Mouse (Mus musculus): ENCODE measurements around the gene Adamts7. TPM values are rescaled to one million over a fixed set of nuclear protein-coding genes. Genes with fewer than 3 reads are reported as not detected.

Adamts7 gene
- total and polyA plus RNA-seq, 2 experiments from 2014 or later: 8.3 to 34.4 TPM

GRCm38 (mm10) chr9:90241618-90242017 is 78.7 kb downstream of the Adamts7 start:
- Histone ChIP-seq H3K4me3 (ENCODE audit: low read depth, low read length) (no peak overlapping the region), H3K27me3 (ENCODE audit: control insufficient read depth, insufficient read depth, low read length) (no peaks in the 10 kb centered on the region), H3K36me3 (replicated peaks; ENCODE audit: control insufficient read depth, insufficient read depth, low read length) (peaks cover 22% of the 10 kb centered on the region; the same call in 1 of the 2 replicates), H3K9ac (replicated peaks; ENCODE audit: low read depth, low read length) (no peak overlapping the region), H3K27ac (ENCODE audit: low read depth) (no peak overlapping the region), H3K9me3 (replicated peaks; ENCODE audit: control insufficient read depth, low read length) (no peaks in the 10 kb centered on the region), H3K4me1 (ENCODE audit: control insufficient read depth, insufficient read depth) (0 out of 2 replicates have a peak, but pooled peaks cover 3% of the 10 kb centered on the region), H3K4me2 (ENCODE audit: low read depth, low read length) (no peak overlapping the region)
- WGBS: 75% methylated on average over 7 of the region's 7 CpGs
- no peak for DNase-seq (ENCODE audit: low spot score)
- TF ChIP-seq CTCF (IDR thresholded peaks at IDR 0.05; ENCODE audit: low read depth) (peak; percentile 40), EP300 (IDR thresholded peaks at IDR 0.05; ENCODE audit: low read depth) (no peak)
- no peak for ATAC-seq (ENCODE audit: insufficient read depth, low read depth)

- Histone ChIP-seq H3K9me3 (replicated peaks; ENCODE audit: control insufficient read depth, low read length) (no peaks in the 10 kb centered on the region), H3K4me3 (ENCODE audit: low read depth, low read length) (no peak overlapping the region), H3K9ac (replicated peaks; ENCODE audit: low read depth, low read length) (no peak overlapping the region), H3K27me3 (ENCODE audit: control insufficient read depth, insufficient read depth, low read length) (no peaks in the 10 kb centered on the region), H3K27ac (ENCODE audit: low read depth) (peak overlapping the region; percentile 41; the same call in 1 of the 2 replicates), H3K4me2 (ENCODE audit: low read depth, low read length) (peak overlapping the region; percentile 11; the same call in 1 of the 2 replicates), H3K36me3 (replicated peaks; ENCODE audit: control insufficient read depth, insufficient read depth, low read length) (peaks cover 22% of the 10 kb centered on the region; the same call in 1 of the 2 replicates), H3K4me1 (ENCODE audit: control insufficient read depth, insufficient read depth) (peaks cover 6% of the 10 kb centered on the region; the same call in 1 of the 2 replicates)
- no peak for DNase-seq (ENCODE audit: low spot score)
- ATAC-seq (ENCODE audit: insufficient read depth, low read depth): peak; percentile 35; the same call in 1 of the 2 replicates
- no peak for TF ChIP-seq CTCF (IDR thresholded peaks at IDR 0.05; ENCODE audit: low read depth)
- TF ChIP-seq EP300 (IDR thresholded peaks at IDR 0.05; ENCODE audit: low read depth): no peak
- 39% methylated on average over 6 of the region's 6 CpGs for WGBS
Measured at GRCm38 (mm10) chr9:90242291-90242690, 79.4 kb downstream of the Adamts7 start.

- H3K9ac ChIP-seq (replicated peaks; ENCODE audit: low read depth, low read length): no peak overlapping the region
- no peak overlapping the region for H3K4me2 ChIP-seq (ENCODE audit: low read depth, low read length)
- H3K27ac ChIP-seq (ENCODE audit: low read depth): peak overlapping the region; percentile 41; the same call in 1 of the 2 replicates
- H3K9me3 ChIP-seq (replicated peaks; ENCODE audit: control insufficient read depth, low read length): no peaks in the 10 kb centered on the region
- peaks cover 11% of the 10 kb centered on the region; the same call in 1 of the 2 replicates for H3K4me1 ChIP-seq (ENCODE audit: control insufficient read depth, insufficient read depth)
- peaks cover 22% of the 10 kb centered on the region; the same call in 1 of the 2 replicates for H3K36me3 ChIP-seq (replicated peaks; ENCODE audit: control insufficient read depth, insufficient read depth, low read length)
- TF ChIP-seq EP300 (IDR thresholded peaks at IDR 0.05; ENCODE audit: low read depth) (no peak), CTCF (IDR thresholded peaks at IDR 0.05; ENCODE audit: low read depth) (no peak)
- ATAC-seq (ENCODE audit: insufficient read depth, low read depth) (no peak), DNase-seq (ENCODE audit: low spot score) (no peak)
- H3K27me3 ChIP-seq (ENCODE audit: control insufficient read depth, insufficient read depth, low read length): no peaks in the 10 kb centered on the region
- no peak overlapping the region for H3K4me3 ChIP-seq (ENCODE audit: low read depth, low read length)
- 68% methylated on average over 7 of the region's 7 CpGs for WGBS
Measured at GRCm38 (mm10) chr9:90242855-90243254, 80.0 kb downstream of the Adamts7 start.

GRCm38 (mm10) chr9:90244301-90245151 is 81.7 kb downstream of the Adamts7 start:
- no peak overlapping the region for H3K27ac ChIP-seq (ENCODE audit: low read depth)
- TF ChIP-seq EP300 (IDR thresholded peaks at IDR 0.05; ENCODE audit: low read depth) (no peak), CTCF (IDR thresholded peaks at IDR 0.05; ENCODE audit: low read depth) (no peak)
- no peaks in the 10 kb centered on the region for H3K9me3 ChIP-seq (replicated peaks; ENCODE audit: control insufficient read depth, low read length)
- no peak overlapping the region for H3K4me3 ChIP-seq (ENCODE audit: low read depth, low read length)
- DNase-seq (ENCODE audit: low spot score): no peak
- no peak overlapping the region for H3K4me2 ChIP-seq (ENCODE audit: low read depth, low read length)
- ATAC-seq (ENCODE audit: insufficient read depth, low read depth): 0 out of 2 replicates have a peak, but pooled peaks have one; percentile 16
- WGBS: 75% methylated on average over 15 of the region's 15 CpGs
- peaks cover 18% of the 10 kb centered on the region; the same call in 1 of the 2 replicates for H3K36me3 ChIP-seq (replicated peaks; ENCODE audit: control insufficient read depth, insufficient read depth, low read length)
- peaks cover 13% of the 10 kb centered on the region; the same call in 1 of the 2 replicates for H3K4me1 ChIP-seq (ENCODE audit: control insufficient read depth, insufficient read depth)
- H3K9ac ChIP-seq (replicated peaks; ENCODE audit: low read depth, low read length): no peak overlapping the region
- no peaks in the 10 kb centered on the region for H3K27me3 ChIP-seq (ENCODE audit: control insufficient read depth, insufficient read depth, low read length)

GRCm38 (mm10) chr9:90245206-90245605 is 82.3 kb downstream of the Adamts7 start:
- H3K4me3 ChIP-seq (ENCODE audit: low read depth, low read length): no peak overlapping the region
- no peaks in the 10 kb centered on the region for H3K27me3 ChIP-seq (ENCODE audit: control insufficient read depth, insufficient read depth, low read length)
- no peak for DNase-seq (ENCODE audit: low spot score)
- H3K9me3 ChIP-seq (replicated peaks; ENCODE audit: control insufficient read depth, low read length): no peaks in the 10 kb centered on the region
- ATAC-seq (ENCODE audit: insufficient read depth, low read depth): no peak
- TF ChIP-seq CTCF (IDR thresholded peaks at IDR 0.05; ENCODE audit: low read depth) (no peak), EP300 (IDR thresholded peaks at IDR 0.05; ENCODE audit: low read depth) (no peak)
- H3K9ac ChIP-seq (replicated peaks; ENCODE audit: low read depth, low read length): no peak overlapping the region
- peaks cover 16% of the 10 kb centered on the region for H3K4me1 ChIP-seq (ENCODE audit: control insufficient read depth, insufficient read depth)
- 49% methylated on average over 6 of the region's 6 CpGs for WGBS
- 0 out of 2 replicates have a peak, but pooled peaks cover 11% of the 10 kb centered on the region for H3K36me3 ChIP-seq (replicated peaks; ENCODE audit: control insufficient read depth, insufficient read depth, low read length)
- no peak overlapping the region; the same call in 1 of the 2 replicates for H3K27ac ChIP-seq (ENCODE audit: low read depth)
- H3K4me2 ChIP-seq (ENCODE audit: low read depth, low read length): no peak overlapping the region
